Mouse (Mus musculus): Measurements from ENCODE around the gene C2cd4d. TPM values are rescaled to one million over a fixed set of nuclear protein-coding genes. Genes with fewer than 3 reads are reported as not detected.
A peak's percentile ranks its signal among the peaks of the same experiment; 100 is the strongest.

The C2cd4d gene
- 0.29 and 0.76 TPM in 2 replicates for polyA plus RNA-seq (2015; fragmentation: Nextera tagmentation; extraction: Ambion mirVana)

GRCm38 (mm10) chr3:94362138-94362537 is at the start of gene C2cd4d:
C2cd4d (plus strand) TSS chr3:94362438.
- no peak for DNase-seq (ENCODE audit: low spot score)
- peaks cover 3% of the 10 kb centered on the region; the same call in 1 of the 2 replicates for H3K9me3 ChIP-seq (ENCODE audit: low read length)
- ATAC-seq, result no peak
- no peaks in the 10 kb centered on the region for H3K36me3 ChIP-seq (ENCODE audit: insufficient read depth, low read length)
- no peaks in the 10 kb centered on the region; the same call in 1 of the 2 replicates for H3K4me1 ChIP-seq (ENCODE audit: insufficient read depth, low read depth, low read length)
- peak within 1 kb of the TSS; percentile 79 for H3K4me2 ChIP-seq (replicated peaks; ENCODE audit: low read depth, low read length)
- no peak within 1 kb of the TSS for H3K27ac ChIP-seq (ENCODE audit: low read length)
- no peak for TF ChIP-seq CTCF (IDR thresholded peaks at IDR 0.05)
- peak within 1 kb of the TSS; percentile 38 for H3K4me3 ChIP-seq (ENCODE audit: low read depth, low read length)
- 0 out of 2 replicates have a peak, but pooled peaks cover 5% of the 10 kb centered on the region for H3K27me3 ChIP-seq (replicated peaks; ENCODE audit: insufficient read depth, low read length)
- WGBS, result 54% methylated on average over 7 of the region's 7 CpGs
- H3K9ac ChIP-seq (replicated peaks; ENCODE audit: low read depth), result no peak within 1 kb of the TSS

- no peak overlapping the region for H3K4me2 ChIP-seq (replicated peaks; ENCODE audit: low read depth, low read length)
- no peak overlapping the region for H3K4me3 ChIP-seq (ENCODE audit: low read depth, low read length)
- no peaks in the 10 kb centered on the region for H3K9me3 ChIP-seq (ENCODE audit: low read length)
- DNase-seq (ENCODE audit: low spot score) (peak; percentile 18), ATAC-seq (no peak)
- H3K4me1 ChIP-seq (ENCODE audit: insufficient read depth, low read depth, low read length), result no peaks in the 10 kb centered on the region
- H3K9ac ChIP-seq (replicated peaks; ENCODE audit: low read depth), result no peak overlapping the region
- TF ChIP-seq EP300 (IDR thresholded peaks at IDR 0.05), result no peak
- TF ChIP-seq CTCF (IDR thresholded peaks at IDR 0.05), result peak; percentile 61
- H3K27me3 ChIP-seq (replicated peaks; ENCODE audit: insufficient read depth, low read length), result no peaks in the 10 kb centered on the region
- no peak overlapping the region for H3K27ac ChIP-seq (ENCODE audit: low read length)
- H3K36me3 ChIP-seq (ENCODE audit: insufficient read depth, low read length), result peaks cover 4% of the 10 kb centered on the region; the same call in 1 of the 2 replicates
- 47% methylated on average over 3 of the region's 3 CpGs for WGBS
These were observed 33.6 kb upstream of the C2cd4d start for GRCm38 (mm10) chr3:94328681-94329080.

- no peaks in the 10 kb centered on the region for H3K36me3 ChIP-seq (ENCODE audit: insufficient read depth, low read length)
- H3K27me3 ChIP-seq (replicated peaks; ENCODE audit: insufficient read depth, low read length), result no peaks in the 10 kb centered on the region
- WGBS, result 84% methylated on average over 4 of the region's 4 CpGs
- H3K9me3 ChIP-seq (ENCODE audit: low read length), result no peaks in the 10 kb centered on the region
- DNase-seq (ENCODE audit: low spot score), result no peak
- no peak overlapping the region for H3K4me2 ChIP-seq (replicated peaks; ENCODE audit: low read depth, low read length)
- TF ChIP-seq EP300 (IDR thresholded peaks at IDR 0.05) (no peak), CTCF (IDR thresholded peaks at IDR 0.05) (no peak)
- no peak overlapping the region for H3K4me3 ChIP-seq (ENCODE audit: low read depth, low read length)
- H3K27ac ChIP-seq (ENCODE audit: low read length), result no peak overlapping the region
- H3K9ac ChIP-seq (replicated peaks; ENCODE audit: low read depth), result no peak overlapping the region
- H3K4me1 ChIP-seq (ENCODE audit: insufficient read depth, low read depth, low read length), result no peaks in the 10 kb centered on the region
- no peak for ATAC-seq
These were observed 27.8 kb upstream of the C2cd4d start for GRCm38 (mm10) chr3:94334442-94334841.

GRCm38 (mm10) chr3:94338522-94338921 is 23.7 kb upstream of the C2cd4d start:
- TF ChIP-seq CTCF (IDR thresholded peaks at IDR 0.05), result no peak
- peak; percentile 56 for TF ChIP-seq EP300 (IDR thresholded peaks at IDR 0.05)
- no peak overlapping the region for H3K4me2 ChIP-seq (replicated peaks; ENCODE audit: low read depth, low read length)
- peak; percentile 54 for DNase-seq (ENCODE audit: low spot score)
- no peaks in the 10 kb centered on the region for H3K9me3 ChIP-seq (ENCODE audit: low read length)
- no peak overlapping the region for H3K27ac ChIP-seq (ENCODE audit: low read length)
- H3K27me3 ChIP-seq (replicated peaks; ENCODE audit: insufficient read depth, low read length), result no peaks in the 10 kb centered on the region
- H3K9ac ChIP-seq (replicated peaks; ENCODE audit: low read depth), result no peak overlapping the region
- H3K36me3 ChIP-seq (ENCODE audit: insufficient read depth, low read length), result no peaks in the 10 kb centered on the region
- ATAC-seq, result peak; percentile 40
- no peaks in the 10 kb centered on the region for H3K4me1 ChIP-seq (ENCODE audit: insufficient read depth, low read depth, low read length)
- WGBS, result 68% methylated on average over 3 of the region's 3 CpGs
- no peak overlapping the region for H3K4me3 ChIP-seq (ENCODE audit: low read depth, low read length)

- Histone ChIP-seq H3K4me1 (ENCODE audit: insufficient read depth, low read depth, low read length) (no peaks in the 10 kb centered on the region), H3K4me3 (ENCODE audit: low read depth, low read length) (no peak within 1 kb of the TSS), H3K9ac (replicated peaks; ENCODE audit: low read depth) (no peak within 1 kb of the TSS), H3K27ac (ENCODE audit: low read length) (no peak within 1 kb of the TSS), H3K27me3 (replicated peaks; ENCODE audit: insufficient read depth, low read length) (no peaks in the 10 kb centered on the region), H3K4me2 (replicated peaks; ENCODE audit: low read depth, low read length) (no peak within 1 kb of the TSS), H3K36me3 (ENCODE audit: insufficient read depth, low read length) (no peaks in the 10 kb centered on the region), H3K9me3 (ENCODE audit: low read length) (no peaks in the 10 kb centered on the region)
- TF ChIP-seq EP300 (IDR thresholded peaks at IDR 0.05), result no peak
- TF ChIP-seq CTCF (IDR thresholded peaks at IDR 0.05), result no peak
- peak; percentile 39 for DNase-seq (ENCODE audit: low spot score)
- peak; percentile 70 for ATAC-seq
- 20% methylated on average over 3 of the region's 3 CpGs for WGBS
These were observed 20.2 kb upstream of the C2cd4d start, which contains the start of gene Them5 for GRCm38 (mm10) chr3:94341959-94342422. Them5 (plus strand) TSS chr3:94342099.

GRCm38 (mm10) chr3:94342552-94342951 is 19.7 kb upstream of the C2cd4d start:
- Histone ChIP-seq H3K36me3 (ENCODE audit: insufficient read depth, low read length) (no peaks in the 10 kb centered on the region), H3K27me3 (replicated peaks; ENCODE audit: insufficient read depth, low read length) (no peaks in the 10 kb centered on the region), H3K9me3 (ENCODE audit: low read length) (no peaks in the 10 kb centered on the region), H3K4me1 (ENCODE audit: insufficient read depth, low read depth, low read length) (no peaks in the 10 kb centered on the region), H3K4me3 (ENCODE audit: low read depth, low read length) (no peak overlapping the region), H3K4me2 (replicated peaks; ENCODE audit: low read depth, low read length) (no peak overlapping the region), H3K9ac (replicated peaks; ENCODE audit: low read depth) (no peak overlapping the region), H3K27ac (ENCODE audit: low read length) (no peak overlapping the region)
- ATAC-seq (no peak), DNase-seq (ENCODE audit: low spot score) (no peak)
- WGBS, result 48% methylated on average over 1 of the region's 1 CpGs
- TF ChIP-seq CTCF (IDR thresholded peaks at IDR 0.05) (no peak), EP300 (IDR thresholded peaks at IDR 0.05) (no peak)

GRCm38 (mm10) chr3:94344182-94344581 is 18.1 kb upstream of the C2cd4d start:
- Histone ChIP-seq H3K4me3 (ENCODE audit: low read depth, low read length) (no peak overlapping the region), H3K4me1 (ENCODE audit: insufficient read depth, low read depth, low read length) (no peaks in the 10 kb centered on the region), H3K27ac (ENCODE audit: low read length) (no peak overlapping the region), H3K9ac (replicated peaks; ENCODE audit: low read depth) (no peak overlapping the region), H3K27me3 (replicated peaks; ENCODE audit: insufficient read depth, low read length) (no peaks in the 10 kb centered on the region), H3K4me2 (replicated peaks; ENCODE audit: low read depth, low read length) (no peak overlapping the region), H3K9me3 (ENCODE audit: low read length) (no peaks in the 10 kb centered on the region), H3K36me3 (ENCODE audit: insufficient read depth, low read length) (no peaks in the 10 kb centered on the region)
- TF ChIP-seq EP300 (IDR thresholded peaks at IDR 0.05) (no peak), CTCF (IDR thresholded peaks at IDR 0.05) (no peak)
- ATAC-seq, result no peak
- WGBS, result 86% methylated on average over 2 of the region's 2 CpGs
- DNase-seq (ENCODE audit: low spot score), result no peak

Measured in lung, postnatal 0 days (tissue).